Mouse (Mus musculus) Patski (cell line): ENCODE measurements around the gene Lamc3. TPM values are rescaled to one million over a fixed set of nuclear protein-coding genes. Genes with fewer than 3 reads are reported as not detected.

Experiments
- ATAC-seq: fragments of 100-300 bp; one replicate; pipeline ENCODE4 v1.8.0; 2021
- CTCF ChIA-PET: fragments of 350-600 bp; sonication (Branson Sonifier 250); formaldehyde crosslinking; loops from one replicate; lab custom pipeline; 2022; ENCODE audit warnings: inconsistent platforms; lab: Charles Lee
- POLR2A ChIA-PET: fragments of 350-600 bp; sonication (Branson Sonifier 250); formaldehyde crosslinking; loops from one replicate; lab custom pipeline; 2022; ENCODE audit warnings: antibody characterized with exemption, inconsistent platforms; lab: Charles Lee
- DNase-seq: peaks from one replicate; pipeline ENCODE4 v3.0.0-alpha.2; 2011; ENCODE audit warnings: low read depth, low spot score
- H3K27me3 ChIP-seq: fragments of 371-371 bp; one replicate; pipeline ENCODE4 v1.5.1; 2021
- CTCF ChIP-seq: fragments of 100-300 bp; IDR thresholded peaks from one replicate; pipeline ENCODE4 v1.5.1; 2021
- in situ Hi-C: fragments of 300-500 bp; cut with MboI; formaldehyde crosslinking; loops from 3 replicates; pipeline ENCODE4 v1.11.1; 2018; ENCODE audit warnings: low pct_unique_long_range_greater_than_20kb, mixed read lengths
- polyA plus RNA-seq: library from polyadenylated mRNA; unstranded; gene quantifications from one replicate; pipeline ENCODE4 v1.2.3, GENCODE M21; 2021

Lamc3 gene
- polyA plus RNA-seq, 1 experiment from 2014 or later, result 0.10 TPM

DNA sequence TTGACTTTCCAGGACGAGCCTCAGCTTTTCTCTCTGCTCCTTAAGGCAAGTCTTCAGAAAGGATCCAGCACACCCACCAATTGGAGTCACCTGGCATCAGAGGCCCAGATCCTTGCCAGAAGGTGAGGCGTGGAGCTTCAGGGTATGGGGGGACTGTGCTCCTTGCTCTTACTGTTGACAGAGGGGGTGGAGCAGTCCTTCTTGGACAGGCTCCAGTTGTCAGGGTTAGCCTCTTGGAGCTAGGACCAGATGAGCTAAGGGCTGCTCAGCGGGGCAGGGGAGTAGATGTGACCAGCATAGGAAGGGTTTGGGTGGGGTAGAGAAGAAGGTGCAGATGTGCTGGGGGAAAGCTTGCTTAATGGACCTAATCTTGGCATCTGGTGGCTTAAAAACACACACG lies 38.8 kb downstream of the Lamc3 start:
- no peak for DNase-seq
- no peak for TF ChIP-seq CTCF
- ATAC-seq, result no peak
- in situ Hi-C loops, result no loop called here
- POLR2A ChIA-PET, result interaction anchor here (0.6 kb wide), 1 partner anchor 100 kb away, joined by 5 read pairs; no protein-coding TSS in a partner anchor
- CTCF ChIA-PET, result interaction anchor here (0.8 to 1.5 kb wide), 2 partner anchors 8 to 10 kb away, joined by 3 read pairs; no protein-coding TSS in a partner anchor
- no peaks in the 10 kb centered on the region for H3K27me3 ChIP-seq

DNA sequence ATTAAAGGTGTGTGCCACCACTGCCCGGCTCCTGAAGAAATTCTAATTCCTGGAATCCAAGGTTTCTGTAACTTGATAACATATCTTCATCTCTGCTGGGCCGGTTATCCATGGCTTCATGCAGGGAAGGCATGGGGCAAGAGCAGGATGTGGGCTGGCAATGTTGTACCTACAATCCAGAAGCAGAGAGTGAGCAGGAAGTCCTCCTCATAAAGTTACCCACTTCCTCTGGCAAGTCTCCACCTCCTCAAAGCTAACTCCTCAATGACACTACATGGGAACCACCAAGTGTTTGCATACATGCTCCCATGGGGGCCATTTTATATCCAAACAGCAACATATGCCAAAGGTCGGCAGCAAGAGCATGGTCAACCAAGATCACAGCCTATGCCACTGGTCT lies 42.6 kb downstream of the Lamc3 start:
- no peaks in the 10 kb centered on the region for H3K27me3 ChIP-seq
- CTCF ChIA-PET, result no interaction called here

GRCm38 (mm10) chr2:31934551-31934950 lies 47.5 kb downstream of the Lamc3 start:
- H3K27me3 ChIP-seq, result no peaks in the 10 kb centered on the region
- in situ Hi-C loops, result no loop called here
- DNase-seq (no peak), ATAC-seq (no peak)
- CTCF ChIA-PET, result interaction anchor here (1.0 to 1.3 kb wide), 3 partner anchors 10 to 25 kb away, joined by 3 read pairs; no protein-coding TSS in a partner anchor
- no peak for TF ChIP-seq CTCF
- POLR2A ChIA-PET, result interaction anchor here (0.9 to 1.2 kb wide), 2 partner anchors 16 to 22 kb away, joined by 3 to 4 read pairs; no protein-coding TSS in a partner anchor

More for the DNA sequence above, 42.6 kb downstream of the Lamc3 start:
- POLR2A ChIA-PET, result interaction anchor here (0.6 kb wide), 1 partner anchor 366 kb away, joined by 8 read pairs; no protein-coding TSS in a partner anchor
- no peak for TF ChIP-seq CTCF
- ATAC-seq (no peak), DNase-seq (no peak)
- in situ Hi-C loops, result no loop called here

DNA sequence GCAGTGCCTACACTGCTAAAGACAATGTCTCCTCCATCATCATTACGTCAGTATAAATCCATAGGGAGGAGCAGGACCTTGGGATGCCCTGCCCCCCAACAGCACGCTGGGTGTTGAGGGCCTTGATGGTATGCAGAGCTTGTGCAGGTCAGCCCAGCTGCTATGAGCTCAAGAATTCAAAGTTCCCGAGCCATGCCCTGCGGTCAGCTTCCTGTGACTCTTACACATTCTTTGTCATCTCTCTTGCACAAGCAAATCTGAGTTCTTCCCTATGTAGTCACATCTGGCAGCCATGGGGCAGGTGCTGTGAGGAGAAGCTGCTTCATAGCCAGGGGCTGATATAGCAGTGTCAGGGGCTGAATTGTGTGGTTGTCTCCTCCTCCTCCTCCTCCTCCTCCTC lies 48.0 kb downstream of the Lamc3 start:
- DNase-seq (peak; percentile 73), ATAC-seq (peak; percentile 92)
- no peak for TF ChIP-seq CTCF
- no peaks in the 10 kb centered on the region for H3K27me3 ChIP-seq
- in situ Hi-C loops, result no loop called here
- POLR2A ChIA-PET, result interaction anchor here (0.6 to 2.4 kb wide), 4 partner anchors 14 to 192 kb away, joined by 4 to 6 read pairs (median 4); partner anchors contain the start of gene Aif1l
- CTCF ChIA-PET, result interaction anchor here (0.8 to 1.3 kb wide), 3 partner anchors 10 to 25 kb away, joined by 3 read pairs; no protein-coding TSS in a partner anchor

GRCm38 (mm10) chr2:31938298-31938697 lies 51.2 kb downstream of the Lamc3 start:
- ATAC-seq (no peak), DNase-seq (no peak)
- ChIA-PET CTCF (no interaction called here), POLR2A (no interaction called here)
- no peak for TF ChIP-seq CTCF
- no peaks in the 10 kb centered on the region for H3K27me3 ChIP-seq
- in situ Hi-C loops, result no loop called here

GRCm38 (mm10) chr2:31943011-31943410 lies 55.9 kb downstream of the Lamc3 start:
- in situ Hi-C loops, result no loop called here
- no peak for DNase-seq
- ATAC-seq, result no peak
- CTCF ChIA-PET, result no interaction called here
- H3K27me3 ChIP-seq, result no peaks in the 10 kb centered on the region
- POLR2A ChIA-PET, result no interaction called here
- no peak for TF ChIP-seq CTCF

DNA sequence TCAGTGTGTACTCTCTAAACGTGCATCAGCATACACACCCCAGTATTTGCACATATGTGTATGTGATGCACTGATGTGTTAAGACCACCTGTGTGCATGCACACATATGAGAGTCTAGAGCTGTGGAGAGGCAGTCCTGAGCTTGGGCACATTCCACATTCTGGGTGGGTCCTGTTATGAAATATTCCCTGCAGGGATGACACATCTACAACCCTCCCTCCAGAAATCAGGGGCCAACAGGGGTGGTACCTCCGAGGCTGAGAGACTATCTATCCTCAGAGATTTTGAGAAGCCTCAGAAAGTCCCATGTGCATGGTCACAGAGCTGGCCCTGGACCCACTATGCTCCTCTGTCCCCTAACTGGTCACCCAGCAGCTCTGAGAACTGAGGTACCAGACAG lies 58.5 kb downstream of the Lamc3 start:
- ChIA-PET CTCF (interaction anchor here (1.2 kb wide), 1 partner anchor 10 kb away, joined by 3 read pairs; no protein-coding TSS in a partner anchor), POLR2A (no interaction called here)
- TF ChIP-seq CTCF, result no peak
- in situ Hi-C loops, result no loop called here
- ATAC-seq (no peak), DNase-seq (no peak)
- H3K27me3 ChIP-seq, result no peaks in the 10 kb centered on the region

GRCm38 (mm10) chr2:31948392-31948791 lies 61.3 kb downstream of the Lamc3 start:
- ChIA-PET POLR2A (interaction anchor here (1.7 kb wide), 1 partner anchor 12 kb away, joined by 6 read pairs; no protein-coding TSS in a partner anchor), CTCF (interaction anchor here (1.1 to 1.4 kb wide), 3 partner anchors 13 to 16 kb away, joined by 3 to 5 read pairs (median 3); no protein-coding TSS in a partner anchor)
- no peak for TF ChIP-seq CTCF
- ATAC-seq (no peak), DNase-seq (no peak)
- in situ Hi-C loops, result no loop called here
- no peaks in the 10 kb centered on the region for H3K27me3 ChIP-seq

GRCm38 (mm10) chr2:31948801-31949200 lies 61.7 kb downstream of the Lamc3 start:
- no peak for ATAC-seq
- H3K27me3 ChIP-seq, result no peaks in the 10 kb centered on the region
- CTCF ChIA-PET, result interaction anchor here (1.1 to 1.4 kb wide), 3 partner anchors 13 to 15 kb away, joined by 3 to 5 read pairs (median 3); no protein-coding TSS in a partner anchor
- POLR2A ChIA-PET, result interaction anchor here (1.7 kb wide), 1 partner anchor 13 kb away, joined by 6 read pairs; no protein-coding TSS in a partner anchor
- no peak for DNase-seq
- TF ChIP-seq CTCF, result no peak
- in situ Hi-C loops, result no loop called here

DNA sequence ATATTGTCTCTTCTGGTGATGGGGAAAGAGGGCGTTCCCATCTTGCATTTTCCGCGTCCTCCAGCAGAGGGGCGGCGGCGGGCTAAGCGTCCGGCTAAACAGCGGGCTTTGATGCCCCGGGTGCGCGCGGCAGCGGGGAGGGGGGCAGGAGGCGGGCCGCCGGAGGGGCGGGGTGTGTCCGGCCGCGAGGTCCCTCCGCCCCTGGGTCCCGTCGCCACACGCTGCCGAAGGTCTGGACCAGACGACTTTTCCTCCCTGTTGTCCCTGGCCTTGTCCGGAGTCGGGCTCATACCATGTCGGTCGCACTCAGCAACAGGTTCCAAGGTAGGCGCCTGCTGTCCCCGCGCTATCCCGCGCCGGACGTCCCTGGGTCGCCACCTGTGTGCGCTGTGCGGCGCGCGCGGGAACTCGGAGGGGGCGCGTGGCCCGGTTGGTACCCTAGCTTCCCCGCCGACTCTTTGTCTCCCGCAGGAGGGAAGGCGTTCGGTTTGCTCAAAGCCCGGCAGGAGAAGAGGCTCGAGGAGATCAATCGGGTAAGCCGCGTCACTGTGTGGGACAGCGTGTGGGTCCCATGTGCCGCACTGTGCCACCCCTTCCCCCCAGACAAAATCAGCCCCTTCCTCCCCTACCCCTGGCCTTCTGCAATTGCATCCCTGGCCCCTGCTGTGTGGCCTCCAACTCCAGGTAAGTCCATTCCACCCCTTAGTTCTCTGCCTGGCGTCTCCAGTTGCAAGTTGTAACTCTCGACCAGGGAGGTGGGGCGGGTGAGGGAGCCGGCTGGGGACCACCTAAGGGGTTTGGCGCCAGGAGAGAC lies 63.2 kb downstream of the Lamc3 start, which contains the start of gene Aif1l:
Aif1l (plus strand) TSS at position 82 of the 814 bp plus-strand sequence.
- CTCF ChIA-PET, result interaction anchor here (1.0 to 2.1 kb wide), 4 partner anchors 9 to 22 kb away, joined by 3 to 5 read pairs (median 4); no protein-coding TSS in a partner anchor
- POLR2A ChIA-PET, result interaction anchor here (0.6 to 1.7 kb wide), 4 partner anchors 14 to 888 kb away, joined by 3 to 6 read pairs (median 4); no protein-coding TSS in a partner anchor
- ATAC-seq (peak; percentile 20), DNase-seq (no peak)
- TF ChIP-seq CTCF, result no peak
- no peaks in the 10 kb centered on the region for H3K27me3 ChIP-seq
- in situ Hi-C loops, result no loop called here
